Mouse (Mus musculus) kidney, postnatal 10 days (tissue): ENCODE data around the gene Med27.

Experiments used
- DNase-seq: peaks from one replicate; pipeline ENCODE4 v3.0.0; 2021; ENCODE audit warnings: mixed read lengths

Med27 gene

DNA sequence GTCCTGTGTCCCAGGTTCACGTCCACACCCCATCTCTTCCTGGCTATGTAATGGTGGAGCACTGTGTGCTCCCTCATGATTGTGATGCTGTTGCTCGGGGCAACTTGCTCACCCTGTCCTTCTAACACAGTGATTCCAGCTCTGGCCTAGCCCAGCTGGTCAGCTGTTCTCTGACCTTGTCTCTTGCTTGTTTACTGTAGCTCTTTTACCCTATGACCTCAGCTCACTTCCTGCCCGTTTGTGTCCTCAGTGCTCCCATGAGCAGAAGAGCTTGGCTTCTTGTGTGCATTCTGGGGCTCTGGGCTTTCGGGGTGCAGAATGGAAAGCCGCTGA lies 91.9 kb downstream of the Med27 start:
- DNase-seq, result peak; percentile 56

DNA sequence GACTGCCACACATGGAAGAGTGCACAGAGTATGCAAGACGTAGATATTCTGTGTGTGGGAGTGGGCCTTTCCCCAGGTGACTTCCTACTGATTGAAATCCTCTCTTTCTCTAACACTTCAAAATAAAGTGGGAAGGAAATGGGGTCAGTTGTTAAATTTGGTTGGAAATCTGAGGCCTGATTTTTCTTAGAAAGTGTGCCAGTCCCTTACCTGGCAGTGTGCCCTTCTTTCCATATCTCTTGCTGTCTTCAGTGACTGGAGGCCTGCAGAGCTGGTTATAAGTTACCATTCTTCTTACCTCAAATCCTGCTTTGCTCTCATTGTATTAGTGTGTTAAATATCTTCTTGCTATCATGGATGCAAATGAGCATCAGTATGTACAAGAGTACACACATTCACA lies 92.4 kb downstream of the Med27 start:
- no peak for DNase-seq

GRCm38 (mm10) chr2:29439396-29439795 lies 92.8 kb downstream of the Med27 start:
- no peak for DNase-seq

DNA sequence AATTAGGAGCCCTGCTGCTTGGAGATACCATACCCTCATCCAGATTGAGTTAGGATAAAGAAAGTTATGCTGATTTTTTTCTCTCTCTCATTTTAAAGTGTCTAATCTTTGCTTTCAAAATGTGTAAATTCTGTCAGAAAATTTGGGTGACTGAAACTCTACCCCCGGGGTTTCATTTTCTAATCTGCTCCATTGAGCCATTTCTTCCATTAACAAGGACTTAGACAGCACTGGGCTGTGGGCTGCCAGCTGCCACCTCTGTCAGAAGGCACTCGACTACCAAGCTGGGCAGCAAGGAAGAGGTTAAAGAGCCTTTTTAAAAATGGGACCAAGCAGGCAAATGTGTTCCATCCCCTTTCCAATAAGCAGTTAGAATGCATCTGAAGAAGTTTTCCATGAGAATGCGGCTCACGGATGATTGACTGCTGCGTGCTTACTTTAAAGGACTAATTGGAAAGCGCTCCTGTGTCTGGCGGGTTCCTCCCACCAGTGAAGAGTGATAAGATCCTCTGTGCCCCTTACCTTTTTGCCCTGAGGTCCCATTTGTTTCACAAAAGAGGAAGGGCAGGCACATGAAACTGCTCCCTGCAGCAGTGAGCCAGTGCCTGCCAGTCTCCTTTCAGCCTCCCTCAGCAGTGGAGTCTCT lies 93.4 kb downstream of the Med27 start:
- no peak for DNase-seq

DNA sequence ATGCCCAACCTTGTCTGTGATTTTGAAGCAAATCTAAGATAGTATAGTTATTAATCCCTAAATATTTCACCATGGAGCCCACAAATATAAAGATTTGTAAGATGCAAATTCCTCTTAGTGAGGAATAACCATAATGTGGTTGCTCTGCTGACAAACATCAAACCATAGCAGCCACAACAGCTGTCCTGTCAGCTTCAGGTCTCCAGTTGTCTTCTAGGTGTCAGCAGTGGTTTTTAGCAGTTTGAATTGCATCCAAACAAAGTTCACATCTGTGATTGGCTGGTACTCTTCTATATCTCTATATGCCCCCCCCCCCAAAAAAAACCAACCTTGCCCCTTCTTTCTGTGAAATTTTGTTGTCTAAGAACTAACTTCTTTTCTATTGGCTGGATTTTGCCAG lies 95.7 kb downstream of the Med27 start:
- no peak for DNase-seq

GRCm38 (mm10) chr2:29443626-29444217 lies 97.1 kb downstream of the Med27 start:
- DNase-seq, result no peak

- no peak for DNase-seq
Observed at GRCm38 (mm10) chr2:29448476-29449002, 101.9 kb downstream of the Med27 start.

GRCm38 (mm10) chr2:29451368-29451999 lies 104.9 kb downstream of the Med27 start:
- no peak for DNase-seq

DNA sequence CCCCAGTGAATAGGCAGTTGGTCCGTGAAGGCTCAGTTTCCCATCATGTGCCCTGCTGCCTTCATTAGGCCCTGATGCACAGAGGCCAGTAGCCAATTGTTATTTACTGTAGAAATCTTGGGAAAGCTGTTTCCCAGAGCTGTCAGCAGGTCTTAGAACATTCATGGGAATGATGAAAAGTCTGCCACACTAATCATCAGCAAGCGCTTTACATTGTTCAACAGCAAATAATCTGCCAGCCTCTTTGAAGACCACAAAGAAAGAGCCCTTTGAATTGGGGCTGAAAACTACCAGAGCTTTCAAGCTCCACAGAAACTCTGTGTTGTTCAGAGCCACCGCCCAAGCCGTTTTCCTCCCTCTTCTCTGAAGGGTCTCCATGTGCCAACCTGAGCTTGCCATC lies 106.8 kb downstream of the Med27 start:
- DNase-seq, result no peak

DNA sequence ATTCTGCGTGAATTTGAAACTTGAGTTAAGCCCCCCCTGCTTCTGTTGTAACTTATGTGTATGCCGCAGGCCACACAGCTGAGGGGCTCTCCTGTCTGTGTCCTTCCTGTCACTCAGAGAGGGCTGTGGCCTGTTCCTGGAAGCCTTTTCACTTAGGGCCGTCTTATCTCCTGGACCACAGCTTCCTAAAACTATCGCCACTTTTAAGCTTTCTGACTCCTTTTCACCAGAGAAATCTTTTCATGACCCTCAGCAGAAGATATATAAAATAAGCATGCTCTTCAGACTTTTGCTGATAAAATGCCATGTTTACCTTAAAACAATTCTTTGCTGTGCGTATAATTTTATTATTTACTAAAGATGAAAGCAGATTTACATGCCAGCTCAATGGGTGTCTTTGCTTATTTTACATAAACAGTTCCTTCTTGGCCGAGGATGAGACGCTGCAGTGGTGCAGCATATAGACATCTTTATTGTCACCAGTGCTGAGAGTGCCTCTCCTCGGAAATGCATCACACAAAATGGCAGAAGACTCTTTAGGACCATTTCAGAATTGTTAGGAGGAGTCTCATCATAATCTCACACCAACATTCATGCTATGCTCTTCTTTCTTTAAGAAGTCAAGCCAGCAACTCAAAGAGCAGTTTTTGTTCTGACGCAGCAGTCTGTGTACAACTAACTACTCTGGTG lies 110.2 kb downstream of the Med27 start:
- DNase-seq, result no peak

DNA sequence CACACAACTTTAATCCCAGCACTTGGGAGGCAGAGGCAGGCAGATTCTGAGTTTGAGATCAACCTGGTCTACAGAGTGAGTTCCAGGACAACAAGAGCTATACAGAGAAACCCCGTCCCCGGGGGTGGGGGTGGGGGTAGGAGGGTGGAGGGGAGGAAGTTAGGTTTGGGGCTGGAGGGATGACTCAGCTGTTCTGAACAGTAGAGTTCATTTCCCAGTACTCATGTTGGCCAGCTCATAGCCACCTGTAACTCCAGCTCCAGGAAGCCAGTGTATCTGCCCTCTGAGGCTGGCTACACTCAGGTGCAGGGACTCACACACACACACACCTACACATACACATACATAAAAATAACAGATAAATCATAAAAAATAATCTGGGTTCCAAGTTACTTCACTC lies 111.1 kb downstream of the Med27 start:
- no peak for DNase-seq

DNA sequence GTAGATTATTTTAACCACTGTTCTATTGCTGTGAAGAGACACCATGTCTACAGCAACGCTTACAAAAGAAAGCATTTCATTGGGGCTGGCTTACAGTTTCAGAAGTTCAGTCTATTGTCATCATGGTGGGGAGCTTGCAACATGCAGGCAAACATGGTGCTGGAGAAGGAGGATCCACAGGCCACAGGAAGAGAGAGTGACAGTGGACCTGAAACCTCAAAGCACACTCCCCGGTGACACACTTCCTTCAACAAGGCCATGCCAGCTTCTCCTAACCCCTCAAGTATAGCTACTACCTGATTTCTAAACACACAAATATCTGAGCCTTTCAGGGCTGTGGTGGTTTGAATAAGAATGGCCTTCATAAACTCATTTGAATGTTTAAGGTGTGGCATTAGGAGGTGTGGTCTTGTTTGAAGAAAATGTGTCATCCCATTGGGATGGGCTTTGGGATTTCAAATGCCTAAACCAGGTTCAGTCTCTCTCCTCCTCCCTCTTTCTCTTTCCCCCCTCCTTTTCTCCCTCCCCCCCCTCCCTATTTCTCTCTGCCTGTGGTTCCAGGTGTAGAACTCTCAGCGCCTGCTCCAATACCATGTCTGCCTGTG lies 111.8 kb downstream of the Med27 start:
- no peak for DNase-seq

DNA sequence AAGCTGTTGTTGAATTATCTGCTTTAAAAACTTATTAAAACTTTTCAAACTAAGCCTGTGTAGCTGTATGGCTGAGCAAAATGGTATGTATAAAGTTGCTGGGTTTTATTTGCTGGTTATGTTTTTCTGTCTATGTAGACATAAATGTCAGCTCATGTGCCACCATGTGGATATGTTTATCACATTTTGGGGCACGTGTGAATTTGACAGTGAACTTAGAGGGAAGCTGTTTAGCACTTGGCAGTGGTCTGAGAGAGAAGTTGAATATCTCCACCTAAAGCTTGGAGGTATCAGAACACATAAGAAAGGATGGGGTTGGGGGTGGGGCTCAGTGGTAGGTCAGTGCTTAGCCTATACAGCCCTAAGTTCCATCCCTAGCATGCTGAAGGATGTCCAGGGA lies 113.0 kb downstream of the Med27 start:
- DNase-seq, result no peak

DNA sequence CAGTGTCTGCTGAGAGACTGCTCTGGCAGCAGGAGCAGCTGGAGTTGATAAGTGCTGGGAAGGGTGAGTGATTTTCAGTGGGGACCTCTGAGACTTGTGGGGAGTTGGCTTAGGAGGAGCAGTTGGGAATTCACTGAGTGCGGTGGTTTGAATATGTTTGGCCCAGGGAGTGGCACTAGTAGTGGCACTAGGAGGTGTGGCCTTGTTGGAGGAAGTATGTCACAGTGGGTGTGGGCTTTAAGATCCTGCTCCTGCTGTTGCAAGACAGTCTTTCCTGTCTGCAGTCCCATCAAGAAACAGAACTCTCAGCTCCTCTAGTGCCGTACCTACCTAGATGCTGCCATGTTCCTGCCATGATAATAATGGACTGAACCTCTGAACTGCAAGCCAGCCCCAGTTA lies 115.2 kb downstream of the Med27 start:
- no peak for DNase-seq

DNA sequence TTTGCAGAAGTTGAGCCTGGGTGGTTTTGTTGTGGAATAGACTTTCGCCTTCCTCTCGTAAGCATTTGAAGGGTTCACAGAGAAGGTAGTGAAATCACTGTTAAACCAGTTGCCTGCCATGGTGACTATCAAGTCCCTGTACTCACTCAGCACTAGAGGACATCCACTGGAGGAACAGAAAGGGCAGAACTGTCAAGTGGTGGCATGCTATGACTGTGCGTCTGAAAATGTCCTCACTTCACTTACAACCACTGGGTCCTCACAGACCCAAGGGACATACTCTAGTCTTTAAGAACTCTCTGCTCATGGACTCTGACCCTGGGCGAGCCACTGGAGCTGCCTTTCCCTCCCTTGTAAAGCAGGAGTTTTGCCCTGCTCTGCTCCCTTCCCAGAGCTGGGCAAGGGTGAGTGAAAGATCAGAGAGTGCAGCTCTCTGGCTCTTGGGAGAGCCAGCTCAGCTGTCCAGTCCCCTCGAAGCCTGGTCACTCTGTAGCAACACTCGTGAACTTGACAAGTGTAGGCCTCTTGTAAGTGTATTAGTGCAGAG lies 116.5 kb downstream of the Med27 start:
- DNase-seq, result peak; percentile 30

DNA sequence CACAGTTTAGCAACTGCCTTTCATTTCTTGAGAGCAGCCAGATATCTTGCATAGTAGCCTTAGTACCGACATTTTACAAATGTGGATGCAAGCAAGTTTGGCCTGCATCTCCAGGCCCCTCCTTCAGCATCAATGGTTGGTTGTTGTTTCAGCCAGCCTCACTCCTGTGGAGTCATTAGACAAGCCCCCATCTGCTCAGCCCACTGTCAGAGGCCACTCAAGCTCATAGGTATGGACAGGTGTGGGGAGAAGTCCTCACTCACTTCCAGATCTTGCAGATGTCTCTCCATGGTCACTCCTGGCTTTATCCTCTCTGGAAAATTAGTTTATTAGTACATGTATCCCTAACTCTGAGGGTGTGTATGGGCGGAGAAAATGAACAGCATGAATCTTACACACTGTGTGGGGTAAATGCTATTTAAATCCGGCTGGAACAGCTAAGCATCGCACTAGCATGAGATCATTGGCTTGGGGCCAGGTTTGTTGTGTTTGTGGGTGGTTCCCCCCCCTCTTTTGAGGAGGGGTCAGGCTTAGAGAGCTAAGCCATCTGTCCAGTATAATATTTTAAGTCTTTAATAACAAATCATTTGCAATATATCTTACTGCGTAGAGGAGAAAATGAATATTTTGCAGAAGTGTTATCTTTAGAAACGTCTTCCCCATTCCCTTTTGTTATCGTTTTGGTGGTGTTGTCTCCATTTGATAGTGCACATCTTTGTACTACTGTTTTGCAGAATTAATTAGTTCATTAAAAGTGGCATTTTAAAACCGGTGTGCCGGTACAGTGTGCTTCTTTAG lies 118.4 kb downstream of the Med27 start:
- peak; percentile 88 for DNase-seq

- no peak for DNase-seq
Observed at GRCm38 (mm10) chr2:29465649-29466137, 119.1 kb downstream of the Med27 start.

GRCm38 (mm10) chr2:29466396-29466795 lies 119.8 kb downstream of the Med27 start:
- peak; percentile 35 for DNase-seq

GRCm38 (mm10) chr2:29468517-29468936 lies 121.9 kb downstream of the Med27 start:
- no peak for DNase-seq

DNA sequence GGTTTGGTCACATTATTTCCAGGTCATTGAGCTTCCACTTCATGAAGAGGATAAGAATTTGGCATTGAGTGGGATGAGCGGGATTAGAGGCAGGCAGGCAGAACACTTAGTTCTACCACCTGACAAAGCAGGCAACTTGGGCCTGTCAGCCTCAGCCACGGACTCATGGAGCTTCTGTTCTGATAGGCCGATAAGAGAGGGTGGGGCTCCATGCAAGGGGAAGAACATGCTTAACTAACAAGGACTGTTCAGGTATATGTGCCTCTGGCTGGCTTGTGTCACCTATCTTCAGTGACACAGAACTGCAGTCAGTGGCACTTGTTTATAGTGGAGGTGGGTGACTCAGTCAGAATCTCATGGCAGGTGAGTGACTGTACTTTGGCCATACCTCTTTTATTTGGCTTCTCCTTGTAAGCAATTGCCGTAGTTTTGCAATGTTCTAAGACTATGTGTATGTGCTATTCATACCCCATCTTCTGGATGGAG lies 126.4 kb downstream of the Med27 start:
- DNase-seq, result no peak

GRCm38 (mm10) chr2:29473907-29474306 lies 127.3 kb downstream of the Med27 start:
- DNase-seq, result no peak

DNA sequence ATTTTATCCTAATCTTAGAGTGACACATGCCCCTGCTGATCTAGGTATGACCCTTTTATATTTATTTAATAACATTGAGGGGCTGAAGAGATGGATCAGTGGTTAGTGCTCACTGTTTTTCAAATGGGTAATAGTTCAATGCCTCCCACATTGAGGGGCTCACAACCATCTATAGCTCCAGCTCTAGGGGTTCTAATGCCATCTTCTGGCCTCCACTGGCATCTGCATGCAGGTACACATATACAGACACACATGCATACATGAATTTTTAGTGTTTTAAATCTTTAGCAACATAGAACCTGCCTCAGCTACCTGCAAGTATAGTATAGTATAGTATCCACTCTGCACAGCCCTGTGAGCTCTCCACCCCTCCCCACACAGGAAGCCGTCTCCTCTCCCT lies 130.1 kb downstream of the Med27 start:
- no peak for DNase-seq
